Mouse (Mus musculus): Measurements from ENCODE around the gene Cdc42bpg. TPM values are rescaled to one million over a fixed set of nuclear protein-coding genes. Genes with fewer than 3 reads are reported as not detected.

Cdc42bpg gene
- total and polyA plus RNA-seq, 2 experiments from 2014 or later, result 0.33 to 6.0 TPM

DNA sequence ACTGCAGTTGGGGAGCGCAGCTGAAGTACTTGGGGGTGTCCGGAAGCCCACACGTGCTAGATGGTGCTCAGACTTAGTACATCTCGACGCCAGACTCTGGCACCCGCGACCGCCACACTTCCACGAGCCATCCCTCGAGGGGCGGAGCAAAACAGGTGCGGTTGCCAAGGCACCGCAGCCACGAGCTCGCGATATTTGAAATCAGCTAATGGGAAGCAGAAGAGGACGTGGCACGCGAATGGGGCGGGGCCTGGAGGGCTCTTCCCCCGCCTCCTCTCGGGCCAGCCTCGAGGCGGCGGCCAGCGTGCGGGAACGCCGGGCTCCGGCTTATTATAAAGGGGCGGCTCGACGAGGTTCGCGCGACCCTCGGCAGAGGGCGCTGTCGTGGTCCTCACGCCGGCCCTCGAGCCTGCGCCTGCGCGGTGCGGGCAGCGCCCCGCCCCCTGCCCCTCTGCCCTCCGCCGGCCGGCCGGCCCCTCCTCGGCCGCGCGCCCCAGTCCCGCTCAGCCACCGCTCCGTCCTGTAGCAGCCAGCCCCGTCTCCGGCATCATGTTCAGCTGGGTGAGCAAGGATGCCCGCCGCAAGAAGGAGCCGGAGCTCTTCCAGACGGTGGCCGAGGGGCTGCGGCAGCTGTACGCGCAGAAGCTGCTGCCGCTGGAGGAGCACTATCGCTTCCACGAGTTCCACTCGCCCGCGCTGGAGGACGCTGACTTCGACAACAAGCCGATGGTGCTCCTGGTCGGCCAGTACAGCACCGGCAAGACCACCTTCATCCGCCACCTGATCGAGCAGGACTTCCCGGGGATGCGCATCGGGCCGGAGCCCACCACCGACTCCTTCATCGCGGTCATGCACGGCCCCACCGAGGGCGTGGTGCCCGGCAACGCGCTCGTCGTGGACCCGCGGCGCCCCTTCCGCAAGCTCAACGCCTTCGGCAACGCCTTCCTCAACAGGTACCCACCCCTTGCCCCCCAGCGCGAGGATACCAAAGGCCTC, 29.5 kb upstream of the Cdc42bpg start, which contains the start of gene Ehd1:
Gene Ehd1, plus strand, starts transcription at position 300 of the 996 bp plus-strand sequence.
- Histone ChIP-seq H3K27me3 (ENCODE audit: insufficient read depth, low read length) (no peaks in the 10 kb centered on the region), H3K4me1 (ENCODE audit: insufficient read depth, low read length) (peaks cover 33% of the 10 kb centered on the region), H3K9me3 (ENCODE audit: low read length) (no peaks in the 10 kb centered on the region), H3K4me3 (ENCODE audit: low read length) (peak within 1 kb of the TSS; percentile 61), H3K36me3 (ENCODE audit: insufficient read depth, low read length) (peaks cover 8% of the 10 kb centered on the region; the same call in 1 of the 2 replicates), H3K4me2 (ENCODE audit: low read depth, low read length) (peak within 1 kb of the TSS; percentile 92), H3K9ac (replicated peaks; ENCODE audit: low read length) (peak within 1 kb of the TSS; percentile 82), H3K27ac (peak within 1 kb of the TSS; percentile 75)
- ATAC-seq, result peak; percentile 98
- under 1% methylated on average over 102 of the region's 106 CpGs for WGBS
- peak; percentile 99 for DNase-seq (ENCODE audit: low spot score)
- TF ChIP-seq CTCF (IDR thresholded peaks at IDR 0.05; ENCODE audit: low read depth), result peak; percentile 24; the same call in 1 of the 2 replicates

GRCm38 (mm10) chr19:6277661-6278438, 28.4 kb upstream of the Cdc42bpg start:
- TF ChIP-seq CTCF (IDR thresholded peaks at IDR 0.05; ENCODE audit: low read depth), result no peak
- Histone ChIP-seq H3K9ac (replicated peaks; ENCODE audit: low read length) (peak overlapping the region; percentile 82), H3K27me3 (ENCODE audit: insufficient read depth, low read length) (no peaks in the 10 kb centered on the region), H3K36me3 (ENCODE audit: insufficient read depth, low read length) (peaks cover 16% of the 10 kb centered on the region), H3K9me3 (ENCODE audit: low read length) (no peaks in the 10 kb centered on the region), H3K27ac (peak overlapping the region; percentile 75; the same call in 1 of the 2 replicates), H3K4me2 (ENCODE audit: low read depth, low read length) (peak overlapping the region; percentile 92), H3K4me1 (ENCODE audit: insufficient read depth, low read length) (peaks cover 33% of the 10 kb centered on the region), H3K4me3 (ENCODE audit: low read length) (peak overlapping the region; percentile 61)
- DNase-seq (ENCODE audit: low spot score) (peak; percentile 30), ATAC-seq (no peak)
- WGBS, result 4% methylated on average over 10 of the region's 10 CpGs

- DNase-seq (ENCODE audit: low spot score) (no peak), ATAC-seq (no peak)
- H3K9ac ChIP-seq (replicated peaks; ENCODE audit: low read length), result peak overlapping the region; percentile 82
- peaks cover 19% of the 10 kb centered on the region for H3K36me3 ChIP-seq (ENCODE audit: insufficient read depth, low read length)
- H3K27ac ChIP-seq, result no peak overlapping the region; the same call in 1 of the 2 replicates
- 36% methylated on average over 6 of the region's 6 CpGs for WGBS
- peaks cover 33% of the 10 kb centered on the region for H3K4me1 ChIP-seq (ENCODE audit: insufficient read depth, low read length)
- H3K4me3 ChIP-seq (ENCODE audit: low read length), result peak overlapping the region; percentile 61
- H3K9me3 ChIP-seq (ENCODE audit: low read length), result no peaks in the 10 kb centered on the region
- no peaks in the 10 kb centered on the region for H3K27me3 ChIP-seq (ENCODE audit: insufficient read depth, low read length)
- H3K4me2 ChIP-seq (ENCODE audit: low read depth, low read length), result peak overlapping the region; percentile 92
- TF ChIP-seq CTCF (IDR thresholded peaks at IDR 0.05; ENCODE audit: low read depth), result no peak
Measured at GRCm38 (mm10) chr19:6278439-6279073, 27.7 kb upstream of the Cdc42bpg start.

- ATAC-seq (no peak), DNase-seq (ENCODE audit: low spot score) (no peak)
- no peaks in the 10 kb centered on the region for H3K27me3 ChIP-seq (ENCODE audit: insufficient read depth, low read length)
- peaks cover 33% of the 10 kb centered on the region for H3K4me1 ChIP-seq (ENCODE audit: insufficient read depth, low read length)
- TF ChIP-seq CTCF (IDR thresholded peaks at IDR 0.05; ENCODE audit: low read depth), result no peak
- peak overlapping the region; percentile 82; the same call in 1 of the 2 replicates for H3K9ac ChIP-seq (replicated peaks; ENCODE audit: low read length)
- peaks cover 22% of the 10 kb centered on the region for H3K36me3 ChIP-seq (ENCODE audit: insufficient read depth, low read length)
- H3K4me2 ChIP-seq (ENCODE audit: low read depth, low read length), result peak overlapping the region; percentile 92
- no peaks in the 10 kb centered on the region for H3K9me3 ChIP-seq (ENCODE audit: low read length)
- H3K4me3 ChIP-seq (ENCODE audit: low read length), result no peak overlapping the region
- 0 out of 2 replicates have a peak overlapping the region, but pooled peaks have one; percentile 15 for H3K27ac ChIP-seq
- 82% methylated on average over 6 of the region's 6 CpGs for WGBS
Measured at GRCm38 (mm10) chr19:6279481-6280144, 26.6 kb upstream of the Cdc42bpg start.

DNA sequence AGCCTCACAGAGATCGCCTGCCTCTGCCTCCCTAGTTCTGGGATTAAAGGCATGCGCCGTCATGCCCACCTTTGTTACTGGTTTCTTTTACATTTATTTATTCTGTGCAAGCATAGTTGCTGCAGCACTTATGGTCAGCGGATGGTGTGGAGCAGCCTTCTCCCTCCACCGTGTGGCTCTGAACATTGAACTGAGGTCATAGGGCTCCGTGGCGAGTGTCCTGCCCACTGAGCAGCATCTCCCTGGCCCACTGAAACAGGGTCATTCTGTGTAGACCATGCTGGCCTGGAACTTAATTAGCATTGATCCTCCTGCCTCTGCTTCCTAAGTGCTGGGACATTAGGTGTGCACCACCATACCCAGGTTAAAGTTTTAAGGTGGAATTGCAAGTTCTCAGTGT, 25.7 kb upstream of the Cdc42bpg start:
- Histone ChIP-seq H3K9me3 (ENCODE audit: low read length) (no peaks in the 10 kb centered on the region), H3K27me3 (ENCODE audit: insufficient read depth, low read length) (no peaks in the 10 kb centered on the region), H3K4me3 (ENCODE audit: low read length) (no peak overlapping the region), H3K4me1 (ENCODE audit: insufficient read depth, low read length) (peaks cover 33% of the 10 kb centered on the region), H3K4me2 (ENCODE audit: low read depth, low read length) (no peak overlapping the region), H3K27ac (no peak overlapping the region), H3K36me3 (ENCODE audit: insufficient read depth, low read length) (peaks cover 22% of the 10 kb centered on the region), H3K9ac (replicated peaks; ENCODE audit: low read length) (no peak overlapping the region; the same call in 1 of the 2 replicates)
- DNase-seq (ENCODE audit: low spot score), result no peak
- ATAC-seq, result no peak
- no peak for TF ChIP-seq CTCF (IDR thresholded peaks at IDR 0.05; ENCODE audit: low read depth)
- 87% methylated on average over 7 of the region's 7 CpGs for WGBS

Measured in hindbrain, postnatal 0 days (tissue).